Mouse (Mus musculus): Measurements from ENCODE around the gene Cd209g. TPM values are rescaled to one million over a fixed set of nuclear protein-coding genes. Genes with fewer than 3 reads are reported as not detected.

Cd209g gene
- polyA plus RNA-seq, 1 experiment from 2014 or later = not detected

Other genes with a start within 250 kb of the Cd209g start
- gene Cd209b, start 207.3 kb upstream of the Cd209g start, polyA plus RNA-seq (2014; fragmentation: Nextera tagmentation; extraction: Ambion mirVana) = not detected in 2 replicates
- gene Cd209c, start 179.4 kb upstream of the Cd209g start, polyA plus RNA-seq (2014; fragmentation: Nextera tagmentation; extraction: Ambion mirVana) = 0.53 and 0.76 TPM in 2 replicates
- gene Cd209f, start 28.3 kb upstream of the Cd209g start, polyA plus RNA-seq (2014; fragmentation: Nextera tagmentation; extraction: Ambion mirVana) = not detected in 2 replicates
- 36.1 and 39.0 TPM in 2 replicates for gene Evi5l, start 32.5 kb downstream of the Cd209g start, polyA plus RNA-seq (2014; fragmentation: Nextera tagmentation; extraction: Ambion mirVana)
- gene Prr36, start 83.4 kb downstream of the Cd209g start, polyA plus RNA-seq (2014; fragmentation: Nextera tagmentation; extraction: Ambion mirVana) = 30.6 and 34.6 TPM in 2 replicates
- gene Lrrc8e, start 92.7 kb downstream of the Cd209g start, polyA plus RNA-seq (2014; fragmentation: Nextera tagmentation; extraction: Ambion mirVana) = 0.05 TPM in 1 of 2 replicates, not detected in the other
- gene Map2k7, start 104.6 kb downstream of the Cd209g start, polyA plus RNA-seq (2014; fragmentation: Nextera tagmentation; extraction: Ambion mirVana) = 23.0 and 23.4 TPM in 2 replicates
- 0.43 and 0.70 TPM in 2 replicates for gene Gm49320, start 104.8 kb downstream of the Cd209g start, polyA plus RNA-seq (2014; fragmentation: Nextera tagmentation; extraction: Ambion mirVana)
- 2.1 and 2.3 TPM in 2 replicates for gene Tgfbr3l, start 114.1 kb downstream of the Cd209g start, polyA plus RNA-seq (2014; fragmentation: Nextera tagmentation; extraction: Ambion mirVana)
- gene Snapc2, start 119.0 kb downstream of the Cd209g start, polyA plus RNA-seq (2014; fragmentation: Nextera tagmentation; extraction: Ambion mirVana) = 61.4 and 68.6 TPM in 2 replicates
- gene Ctxn1, start 125.2 kb downstream of the Cd209g start, polyA plus RNA-seq (2014; fragmentation: Nextera tagmentation; extraction: Ambion mirVana) = 140 TPM in 2 replicates
- gene Timm44, start 141.8 kb downstream of the Cd209g start, polyA plus RNA-seq (2014; fragmentation: Nextera tagmentation; extraction: Ambion mirVana) = 63.2 and 75.2 TPM in 2 replicates
- gene Ccl25, start 191.1 kb downstream of the Cd209g start, polyA plus RNA-seq (2014; fragmentation: Nextera tagmentation; extraction: Ambion mirVana) = 15.8 and 17.9 TPM in 2 replicates
- 310 and 311 TPM in 2 replicates for gene Elavl1, start 191.3 kb downstream of the Cd209g start, polyA plus RNA-seq (2014; fragmentation: Nextera tagmentation; extraction: Ambion mirVana)

Measured in neural tube, embryonic 11.5 days (tissue).